Mouse (Mus musculus) adrenal gland, adult 8-10 months (tissue): ENCODE measurements at regions not wholly inside any gene's neighbourhood (a gene's known extent, or its start where the extent isn't known, plus 50 kb on each side); places are given as distances from the start of the nearest gene placed in this dataset.
"Not testable (repeated sequence)": the region's sequence is repeated elsewhere in the genome, so short reads cannot be mapped to it uniquely, and the experiment has no call there.

Experiments
- DNase-seq: peaks from one replicate; pipeline ENCODE4 v3.0.0; 2022

DNA sequence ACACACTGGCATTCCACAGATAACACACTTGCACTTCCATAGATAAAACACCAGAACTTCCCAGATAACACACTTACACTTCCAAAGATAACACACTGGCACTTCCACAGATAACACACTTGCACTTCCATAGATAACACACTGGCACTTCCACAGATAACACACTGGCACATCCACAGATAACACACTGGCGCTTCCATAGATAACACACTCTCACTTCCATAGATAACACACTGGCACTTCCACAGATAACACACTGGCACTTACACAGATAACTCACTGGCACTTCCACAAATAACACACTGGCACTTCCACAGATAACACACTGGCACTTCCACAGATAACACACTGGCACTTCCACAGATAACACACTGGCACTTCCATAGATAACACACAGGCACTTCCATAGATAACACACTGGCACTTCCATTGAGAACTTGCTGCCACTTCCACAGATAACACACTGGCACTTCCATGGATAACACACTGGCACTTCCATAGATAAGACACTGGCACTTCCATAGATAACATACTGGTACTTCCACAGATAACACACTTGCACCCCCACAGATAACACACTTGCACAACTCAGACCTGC is 170.0 kb upstream of the Afdn start:
- not testable (repeated sequence) for DNase-seq
